Mouse (Mus musculus) midbrain, embryonic 15.5 days (tissue): Measurements from ENCODE around the gene Tex44. TPM values are rescaled to one million over a fixed set of nuclear protein-coding genes. Genes with fewer than 3 reads are reported as not detected.
"Not testable (repeated sequence)": the region's sequence is repeated elsewhere in the genome, so short reads cannot be mapped to it uniquely, and the experiment has no call there.

ENCODE experiments used
- ATAC-seq: fragments of 200-750 bp; cut with Nextera tagmentation; replicated peaks from 2 replicates; pipeline ENCODE4 v1.8.0; 2017; ENCODE audit warnings: moderate TSS enrichment
- H3K27ac ChIP-seq: fragments of 300-500 bp; sonication (generic); 2 replicates; pipeline ENCODE4 v1.5.1; 2015; ENCODE audit warnings: mild to moderate bottlenecking, inconsistent platforms
- H3K27me3 ChIP-seq: fragments of 300-500 bp; sonication (generic); replicated peaks from 2 replicates; pipeline ENCODE4 v1.6.1; 2015; ENCODE audit warnings: inconsistent platforms
- H3K36me3 ChIP-seq: fragments of 300-500 bp; sonication (generic); replicated peaks from 2 replicates; pipeline ENCODE4 v1.6.1; 2015; ENCODE audit warnings: inconsistent platforms
- H3K4me1 ChIP-seq: fragments of 300-500 bp; sonication (generic); 2 replicates; pipeline ENCODE4 v1.6.1; 2015; ENCODE audit warnings: inconsistent platforms
- H3K4me2 ChIP-seq: fragments of 300-500 bp; sonication (generic); 2 replicates; pipeline ENCODE4 v1.6.1; 2015; ENCODE audit warnings: inconsistent platforms, mild to moderate bottlenecking, moderate library complexity
- H3K4me3 ChIP-seq: fragments of 300-500 bp; sonication (generic); 2 replicates; pipeline ENCODE4 v1.5.1; 2015; ENCODE audit warnings: mild to moderate bottlenecking, inconsistent platforms
- H3K9ac ChIP-seq: fragments of 300-500 bp; sonication (generic); 2 replicates; pipeline ENCODE4 v1.6.1; 2015; ENCODE audit warnings: mild to moderate bottlenecking, inconsistent platforms
- H3K9me3 ChIP-seq: fragments of 300-500 bp; sonication (generic); 2 replicates; pipeline ENCODE4 v1.6.1; 2016; ENCODE audit warnings: inconsistent platforms
- WGBS: fragments of 180-500 bp; shearing (Covaris S2); methylation state at CpG from one replicate; pipeline ENCODE4 v1.1.7; 2015; ENCODE audit warnings: mixed read lengths; 5-methylcytosine and 5-hydroxymethylcytosine counted together
- polyA plus RNA-seq: library from polyadenylated mRNA; unstranded; fragments of >200 nt; fragmentation: Nextera tagmentation; extraction: Ambion mirVana; gene quantifications from 2 replicates; pipeline ENCODE4 v1.2.1, GENCODE M21; 2015

Gene Tex44
- polyA plus RNA-seq, 1 experiment from 2014 or later: not detected

DNA sequence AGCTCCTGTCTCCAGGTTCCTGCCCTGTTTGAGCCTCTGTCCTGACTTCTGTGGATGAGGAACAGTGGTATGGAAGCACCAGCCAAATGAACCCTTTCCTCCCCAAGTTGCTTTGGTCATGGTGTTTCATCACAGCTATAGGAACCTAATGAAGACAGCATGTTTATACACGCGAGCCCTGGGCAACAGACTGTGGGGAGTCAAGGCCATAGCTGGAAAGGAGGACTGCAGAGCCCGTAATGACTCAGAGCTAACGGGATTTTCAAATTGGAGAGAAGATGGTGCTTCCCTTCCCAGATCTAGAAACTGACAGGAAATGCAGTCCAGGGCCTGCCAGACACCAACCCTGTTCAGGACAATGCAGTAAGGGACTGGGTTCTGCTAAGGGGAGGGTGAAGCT is 33.2 kb downstream of the Tex44 start:
- Histone ChIP-seq H3K4me1 (no peaks in the 10 kb centered on the region), H3K27me3 (no peaks in the 10 kb centered on the region), H3K9me3 (no peaks in the 10 kb centered on the region), H3K36me3 (no peaks in the 10 kb centered on the region), H3K4me3 (no peak overlapping the region), H3K9ac (no peak overlapping the region), H3K4me2 (no peak overlapping the region), H3K27ac (no peak overlapping the region)
- WGBS: 88% methylated on average over 4 of the region's 4 CpGs
- no peak for ATAC-seq

DNA sequence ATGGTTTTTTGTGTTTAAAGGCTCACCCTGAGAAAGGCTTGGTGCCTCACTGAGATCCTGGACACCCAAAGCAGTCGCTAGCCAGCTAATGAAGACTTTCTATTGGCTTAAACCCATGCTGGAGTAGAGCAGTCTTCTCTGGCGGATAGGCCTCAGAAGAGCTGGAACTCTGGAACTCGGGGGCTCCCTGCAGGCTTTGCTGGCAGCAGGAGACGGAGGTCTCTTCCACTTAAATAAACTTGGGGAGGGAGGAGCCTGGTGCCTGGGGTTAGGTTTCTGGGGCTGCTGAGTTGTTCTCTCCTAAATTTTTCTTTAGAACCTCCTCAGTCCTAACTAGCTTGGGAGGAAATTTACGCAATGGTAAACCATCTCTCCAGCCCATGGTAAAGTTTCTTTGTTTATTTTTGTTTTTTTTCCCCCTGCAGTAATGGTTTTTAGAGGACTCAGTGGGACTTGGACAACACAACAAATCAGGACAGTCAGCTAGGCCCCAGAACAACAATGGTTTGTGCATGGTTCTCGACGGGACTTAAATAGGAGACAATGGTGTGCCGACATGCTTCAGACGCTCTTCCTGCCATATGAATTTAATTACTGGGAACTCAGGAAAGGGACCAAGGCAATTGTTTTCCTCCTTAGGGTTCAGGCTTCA is 38.2 kb downstream of the Tex44 start:
- Histone ChIP-seq H3K27ac (peak overlapping the region; percentile 58), H3K4me2 (no peak overlapping the region), H3K27me3 (no peaks in the 10 kb centered on the region), H3K4me3 (no peak overlapping the region), H3K36me3 (no peaks in the 10 kb centered on the region), H3K9me3 (no peaks in the 10 kb centered on the region), H3K4me1 (no peaks in the 10 kb centered on the region), H3K9ac (no peak overlapping the region)
- 32% methylated on average over 9 of the region's 9 CpGs for WGBS
- ATAC-seq: no peak

DNA sequence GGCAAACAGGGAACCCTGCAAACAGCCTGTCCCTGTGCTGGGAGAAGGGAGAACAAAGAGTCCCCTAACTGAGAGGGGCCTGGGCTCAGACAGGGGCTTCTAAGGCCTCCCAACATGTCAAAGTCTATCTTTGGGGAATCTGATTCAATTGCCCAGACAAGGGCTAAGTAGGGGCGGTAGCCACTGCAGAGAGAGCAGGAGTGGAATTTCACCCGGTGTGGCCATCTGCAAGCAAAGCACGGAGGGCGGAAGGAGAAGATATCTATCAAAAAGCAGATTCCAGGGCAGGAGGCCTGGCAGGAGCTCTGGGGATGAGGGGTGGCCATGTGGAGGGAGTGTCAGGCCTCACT is 38.7 kb downstream of the Tex44 start:
- H3K4me2 ChIP-seq: no peak overlapping the region
- no peaks in the 10 kb centered on the region for H3K9me3 ChIP-seq
- WGBS: 48% methylated on average over 4 of the region's 4 CpGs
- H3K4me1 ChIP-seq: no peaks in the 10 kb centered on the region
- H3K36me3 ChIP-seq: no peaks in the 10 kb centered on the region
- H3K9ac ChIP-seq: no peak overlapping the region
- H3K27me3 ChIP-seq: no peaks in the 10 kb centered on the region
- H3K27ac ChIP-seq: peak overlapping the region; percentile 58
- no peak overlapping the region for H3K4me3 ChIP-seq
- no peak for ATAC-seq

DNA sequence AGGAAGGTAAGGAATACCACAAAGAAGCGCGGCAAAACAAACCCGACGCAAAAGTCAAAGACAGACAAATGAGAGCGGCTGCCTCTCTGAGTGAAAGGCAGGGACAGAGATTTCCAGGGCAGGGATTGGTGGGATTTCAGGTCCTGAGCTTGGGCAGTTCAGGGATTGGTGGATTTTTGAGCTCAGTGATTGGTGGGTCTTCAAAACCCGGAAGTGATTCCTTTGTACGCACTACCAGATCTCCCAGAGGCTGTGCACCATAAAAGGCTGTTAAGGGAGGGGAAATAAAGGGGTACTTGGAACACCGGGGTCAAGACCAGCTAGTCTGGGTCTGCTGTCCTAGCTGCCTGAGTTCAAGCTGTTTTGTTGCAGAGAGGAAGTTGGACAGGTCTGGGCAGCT is 41.3 kb downstream of the Tex44 start:
- Histone ChIP-seq H3K4me3 (no peak overlapping the region), H3K9me3 (no peaks in the 10 kb centered on the region), H3K27me3 (no peaks in the 10 kb centered on the region), H3K9ac (no peak overlapping the region), H3K4me2 (no peak overlapping the region), H3K27ac (no peak overlapping the region), H3K36me3 (no peaks in the 10 kb centered on the region), H3K4me1 (no peaks in the 10 kb centered on the region; the same call in 1 of the 2 replicates)
- WGBS: 89% methylated on average over 8 of the region's 8 CpGs
- no peak for ATAC-seq

DNA sequence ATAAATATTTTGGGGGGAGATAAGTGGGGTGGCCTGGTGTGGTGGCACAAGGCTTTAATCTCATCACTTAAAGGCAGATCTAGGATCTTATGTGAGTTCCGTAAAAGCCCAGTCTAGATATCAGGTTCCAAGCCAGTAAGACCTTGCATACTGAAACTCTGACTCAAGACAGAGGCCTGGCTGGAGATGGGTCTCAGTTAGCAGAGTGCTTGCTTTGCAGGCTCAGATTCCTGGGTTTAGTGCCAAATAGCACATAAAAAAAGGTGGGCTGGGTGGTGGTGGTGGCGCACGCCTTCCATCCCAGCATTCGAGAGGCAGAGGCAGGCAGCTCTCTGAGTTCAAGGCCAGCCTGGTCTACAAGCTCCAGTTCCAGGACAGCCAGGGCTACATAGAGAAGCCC is 43.7 kb downstream of the Tex44 start:
- no peak overlapping the region for H3K27ac ChIP-seq
- no peaks in the 10 kb centered on the region for H3K36me3 ChIP-seq
- no peaks in the 10 kb centered on the region; the same call in 1 of the 2 replicates for H3K4me1 ChIP-seq
- no peaks in the 10 kb centered on the region for H3K9me3 ChIP-seq
- no peak overlapping the region for H3K4me2 ChIP-seq
- no peak overlapping the region for H3K9ac ChIP-seq
- no peaks in the 10 kb centered on the region for H3K27me3 ChIP-seq
- ATAC-seq: no peak
- WGBS: 98% methylated on average over 4 of the region's 4 CpGs
- H3K4me3 ChIP-seq: no peak overlapping the region

DNA sequence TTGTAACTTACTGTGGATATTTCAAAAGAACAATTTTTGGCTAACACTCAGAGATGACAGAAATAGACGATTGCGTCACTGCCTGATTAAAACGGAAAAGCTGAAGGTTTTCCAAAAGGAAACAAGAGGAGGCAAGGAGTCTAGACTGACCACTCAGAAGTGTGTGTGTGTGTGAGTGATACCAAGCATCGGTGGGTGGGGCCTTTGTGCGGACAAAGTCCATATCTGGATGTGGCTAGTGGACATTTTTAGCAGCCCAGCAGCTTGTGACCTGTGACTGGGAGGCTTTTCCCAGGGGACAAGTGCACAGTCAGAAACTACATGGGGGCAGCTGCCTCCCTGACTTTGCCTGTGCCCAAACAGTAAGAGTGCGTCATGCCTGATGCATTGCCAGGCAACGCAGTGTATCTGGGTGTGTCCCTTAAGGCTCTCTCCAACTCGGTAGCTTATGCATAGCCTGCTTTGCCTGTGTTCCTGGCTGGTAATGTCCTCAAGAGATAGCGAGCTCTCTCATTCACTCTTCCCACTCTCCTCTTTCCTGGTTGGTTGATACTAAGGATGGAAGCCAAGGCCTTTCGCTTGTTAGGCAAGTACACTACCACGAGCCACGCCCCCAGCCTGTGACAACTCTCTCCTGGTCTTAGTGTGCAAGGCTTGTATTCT is 44.5 kb downstream of the Tex44 start:
- no peak overlapping the region for H3K4me3 ChIP-seq
- no peak for ATAC-seq
- H3K27ac ChIP-seq: no peak overlapping the region
- no peak overlapping the region for H3K4me2 ChIP-seq
- H3K4me1 ChIP-seq: no peaks in the 10 kb centered on the region; the same call in 1 of the 2 replicates
- no peaks in the 10 kb centered on the region for H3K36me3 ChIP-seq
- 73% methylated on average over 12 of the region's 12 CpGs for WGBS
- no peak overlapping the region for H3K9ac ChIP-seq
- no peaks in the 10 kb centered on the region for H3K9me3 ChIP-seq
- H3K27me3 ChIP-seq: no peaks in the 10 kb centered on the region

DNA sequence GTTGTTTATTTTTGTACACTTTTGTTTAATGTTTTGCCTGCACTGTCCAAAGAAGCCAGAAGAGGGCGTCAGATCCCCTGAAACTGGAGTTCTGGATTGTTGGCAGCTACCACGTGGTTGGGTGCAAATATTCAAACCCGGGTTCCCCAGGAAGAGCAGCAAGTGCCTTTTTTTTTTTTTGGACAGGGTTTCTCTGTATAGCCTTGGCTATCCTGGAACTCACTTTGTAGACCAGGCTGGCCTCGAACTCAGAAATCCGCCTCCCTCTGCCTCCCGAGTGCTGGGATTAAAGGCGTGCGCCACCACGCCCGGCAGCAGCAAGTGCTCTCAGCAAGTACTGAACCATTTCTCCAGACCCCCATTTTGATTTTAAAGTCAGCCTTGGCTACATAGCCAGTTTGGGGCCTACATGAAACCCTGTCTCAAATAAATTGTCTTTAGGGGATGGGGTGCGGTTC is 45.4 kb downstream of the Tex44 start:
- H3K9ac ChIP-seq, ATAC-seq, H3K9me3 ChIP-seq, H3K36me3 ChIP-seq, H3K4me3 ChIP-seq, H3K27me3 ChIP-seq, H3K4me2 ChIP-seq, H3K4me1 ChIP-seq, H3K27ac ChIP-seq: not testable (repeated sequence)
- WGBS: 74% methylated on average over 11 of the region's 11 CpGs

DNA sequence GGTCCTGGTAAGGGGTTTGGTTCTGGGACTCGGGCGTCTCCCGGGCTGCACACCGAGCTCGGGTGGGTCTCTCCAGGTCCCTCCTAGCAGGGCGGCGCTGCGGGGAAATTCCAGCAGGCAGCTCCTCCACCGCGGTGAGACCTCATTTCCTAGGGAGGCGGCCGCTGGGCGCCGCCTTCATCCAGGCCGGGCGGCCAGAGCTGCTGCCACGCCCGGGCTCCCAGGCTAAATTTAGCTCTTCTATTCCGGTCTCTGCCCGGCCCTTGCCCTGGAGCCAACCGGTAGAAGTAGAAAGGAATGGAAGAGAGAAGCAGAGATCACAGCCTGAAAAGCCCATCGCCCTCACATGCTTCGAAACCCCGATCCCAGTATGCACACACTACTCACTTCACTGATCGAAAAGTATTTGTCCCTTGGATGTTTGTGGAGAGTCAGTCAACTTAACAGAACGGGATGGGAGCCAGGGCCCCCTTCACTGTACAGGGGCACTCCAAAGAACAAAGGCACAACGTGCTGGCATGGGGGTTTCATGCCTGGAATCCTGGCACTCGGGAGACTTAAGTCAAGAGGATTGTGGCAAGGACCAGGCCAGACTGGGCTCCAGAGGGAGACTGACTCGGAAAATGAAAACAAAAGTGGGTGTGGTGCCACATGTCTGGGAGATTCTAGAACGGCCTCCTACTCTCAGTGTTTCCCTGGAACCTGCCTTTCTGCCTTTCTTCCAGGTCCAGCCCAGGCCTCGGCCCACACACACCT is 46.2 kb downstream of the Tex44 start:
- no peak overlapping the region for H3K4me3 ChIP-seq
- peak overlapping the region; percentile 34 for H3K27ac ChIP-seq
- ATAC-seq: 0 out of 2 replicates have a peak, but pooled peaks have one; percentile 52
- 22% methylated on average over 31 of the region's 31 CpGs for WGBS
- H3K4me1 ChIP-seq: no peaks in the 10 kb centered on the region; the same call in 1 of the 2 replicates
- 0 out of 2 replicates have a peak overlapping the region, but pooled peaks have one; percentile 35 for H3K9ac ChIP-seq
- no peaks in the 10 kb centered on the region for H3K9me3 ChIP-seq
- no peaks in the 10 kb centered on the region for H3K27me3 ChIP-seq
- H3K4me2 ChIP-seq: peak overlapping the region; percentile 38
- no peaks in the 10 kb centered on the region for H3K36me3 ChIP-seq

DNA sequence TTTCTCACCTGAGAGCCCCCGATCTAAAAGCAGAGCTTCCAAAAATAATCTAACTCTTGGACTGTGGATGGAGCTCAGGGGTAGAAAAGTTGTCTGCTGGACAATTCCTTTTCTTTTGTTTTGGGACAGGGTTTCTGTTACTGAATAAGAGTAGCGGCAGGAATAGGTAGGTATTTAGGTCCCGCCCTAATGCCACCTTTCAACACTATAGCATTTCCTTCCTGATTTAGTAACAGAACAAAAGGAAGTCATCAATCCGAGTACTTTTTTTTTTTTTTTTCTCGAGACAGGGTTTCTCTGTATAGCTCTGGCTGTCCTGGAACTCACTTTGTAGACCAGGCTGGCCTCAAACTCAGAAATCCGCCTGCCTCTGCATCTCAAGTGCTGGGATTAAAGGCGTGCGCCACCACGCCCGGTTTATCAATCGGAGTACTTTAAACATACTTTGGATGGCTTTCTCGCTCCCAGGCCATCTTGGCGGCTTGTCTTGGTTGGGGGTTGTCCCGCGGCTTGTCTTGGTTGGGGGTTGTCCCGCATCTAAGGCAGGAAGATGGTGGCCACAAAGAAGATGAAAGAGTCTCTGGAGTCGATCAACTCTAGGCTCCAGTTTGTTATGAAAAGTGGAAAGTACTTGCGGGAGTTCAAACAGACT is 47.1 kb downstream of the Tex44 start:
- 95% methylated on average over 18 of the region's 18 CpGs for WGBS
- Histone ChIP-seq H3K4me1 (no peaks in the 10 kb centered on the region; the same call in 1 of the 2 replicates), H3K27me3 (no peaks in the 10 kb centered on the region), H3K4me2 (no peak overlapping the region), H3K27ac (no peak overlapping the region), H3K9me3 (no peaks in the 10 kb centered on the region), H3K4me3 (no peak overlapping the region), H3K36me3 (no peaks in the 10 kb centered on the region), H3K9ac (no peak overlapping the region)
- ATAC-seq: no peak

Other genes starting within 250 kb of the Tex44 start
- gene B3gnt7, start 123.5 kb upstream of the Tex44 start, polyA plus RNA-seq: 7.0 and 8.3 TPM in 2 replicates
- gene Ncl, start 66.9 kb upstream of the Tex44 start, polyA plus RNA-seq: 184 and 193 TPM in 2 replicates
- gene Nmur1, start 101 bp upstream of the Tex44 start, polyA plus RNA-seq: 0.61 TPM in 1 of 2 replicates, not detected in the other
- gene Ptma, start 100.4 kb downstream of the Tex44 start, polyA plus RNA-seq: 1,373 and 1,532 TPM in 2 replicates
- gene Pde6d, start 156.3 kb downstream of the Tex44 start, polyA plus RNA-seq: 103 and 106 TPM in 2 replicates
- 67.3 and 68.9 TPM in 2 replicates for gene Cops7b, start 156.6 kb downstream of the Tex44 start, polyA plus RNA-seq
- 3.3 and 4.3 TPM in 2 replicates for gene Nppc, start 244.2 kb downstream of the Tex44 start, polyA plus RNA-seq